Mouse (Mus musculus) T-helper 1 cell (primary cell): ENCODE measurements around the gene Nxt1.

Experiments
- in situ Hi-C: fragments of 300-600 bp; cut with MboI, MseI; formaldehyde crosslinking; loops from one replicate; pipeline ENCODE4 v1.15.1; 2025; ENCODE audit warnings: high pct_unique_total_duplicates

Gene Nxt1

GRCm38 (mm10) chr2:148672199-148673096 is at the start of gene Nxt1:
Gene Nxt1 (plus strand): TSS chr2:148672601.
- in situ Hi-C loops = loop anchor here (10.0 kb wide), 1 partner anchor 202 kb away; the partner anchor contains the start of gene Cst3

DNA sequence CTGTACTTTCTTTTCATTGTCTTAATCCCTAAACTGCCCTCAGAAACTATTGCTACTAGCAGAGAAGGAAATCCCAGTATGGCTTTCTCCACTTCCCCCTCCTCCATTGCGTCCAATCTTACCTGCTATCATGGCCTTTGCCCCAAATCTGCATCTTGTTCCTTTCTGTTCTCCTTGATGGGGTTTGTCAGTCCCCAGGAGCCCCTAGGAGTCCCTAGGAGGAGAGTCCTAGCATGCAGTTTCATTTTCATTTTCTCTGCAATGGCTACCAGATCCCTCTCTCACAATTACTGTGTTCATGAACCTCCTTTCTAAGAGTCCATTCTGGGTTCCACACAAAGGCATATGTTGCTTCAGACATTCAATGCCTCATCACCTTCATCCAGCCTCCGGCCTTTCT is 49.3 kb upstream of the Nxt1 start:
- in situ Hi-C loops = no loop called here

DNA sequence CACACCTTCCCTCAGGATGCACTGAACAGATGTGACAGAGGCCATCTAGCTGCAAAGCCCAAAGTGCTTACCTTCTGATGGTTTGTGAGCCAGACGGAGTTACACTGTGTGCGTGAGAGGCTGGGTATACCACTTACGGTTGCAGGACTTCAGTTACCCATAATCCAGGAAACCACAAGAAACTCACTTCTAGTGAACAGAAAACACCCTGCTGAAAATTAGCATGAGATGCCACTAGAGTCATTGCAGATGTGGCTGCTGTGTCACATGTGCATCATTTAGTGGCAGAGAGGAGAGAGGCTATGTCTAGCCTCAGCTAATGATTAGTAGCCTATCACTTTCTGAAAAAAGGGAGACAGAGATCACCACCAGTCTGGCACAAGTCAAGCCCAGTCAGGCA is 47.9 kb upstream of the Nxt1 start:
- in situ Hi-C loops = no loop called here

DNA sequence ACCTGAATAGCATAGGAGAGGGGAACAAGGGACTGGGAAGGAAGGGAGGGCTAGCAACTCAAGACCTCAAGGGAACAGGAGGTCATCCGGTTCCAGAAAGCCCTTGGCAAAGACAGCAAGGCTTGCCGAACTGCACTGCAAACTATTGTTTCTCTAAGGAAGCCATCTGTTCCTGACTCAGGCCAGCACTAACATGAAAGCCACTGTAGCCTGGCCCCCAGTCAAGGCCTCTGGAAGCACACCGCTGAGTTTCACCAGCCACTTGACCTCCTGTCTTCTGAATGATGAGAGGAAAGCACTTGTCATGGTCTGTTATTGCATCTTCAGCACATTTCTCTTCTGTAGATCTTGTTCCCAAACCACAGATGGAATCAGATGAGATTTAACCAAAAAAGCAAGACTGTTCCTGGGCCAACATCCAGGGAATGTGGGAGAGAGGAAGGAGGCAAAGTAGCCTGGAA is 45.4 kb upstream of the Nxt1 start:
- in situ Hi-C loops = no loop called here

DNA sequence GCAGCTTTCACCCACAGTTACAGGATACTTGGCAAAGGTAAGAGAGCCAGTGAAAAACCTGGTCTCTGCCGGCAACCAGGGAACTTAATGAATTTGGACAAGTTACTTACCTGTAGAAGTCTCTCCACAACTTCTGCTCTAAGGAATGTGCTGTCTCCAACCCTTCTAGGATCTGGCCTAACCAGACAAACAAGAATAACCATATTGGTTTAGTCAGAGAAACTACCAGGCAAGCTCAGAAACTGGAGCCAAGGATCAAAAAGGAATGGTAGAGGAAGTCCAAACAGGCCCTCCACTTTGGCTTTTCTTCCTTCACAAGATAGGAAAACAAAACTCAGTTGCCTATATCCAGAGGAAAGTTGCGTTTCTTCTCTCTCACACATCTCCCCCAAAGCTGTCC is 41.4 kb upstream of the Nxt1 start:
- in situ Hi-C loops = no loop called here

DNA sequence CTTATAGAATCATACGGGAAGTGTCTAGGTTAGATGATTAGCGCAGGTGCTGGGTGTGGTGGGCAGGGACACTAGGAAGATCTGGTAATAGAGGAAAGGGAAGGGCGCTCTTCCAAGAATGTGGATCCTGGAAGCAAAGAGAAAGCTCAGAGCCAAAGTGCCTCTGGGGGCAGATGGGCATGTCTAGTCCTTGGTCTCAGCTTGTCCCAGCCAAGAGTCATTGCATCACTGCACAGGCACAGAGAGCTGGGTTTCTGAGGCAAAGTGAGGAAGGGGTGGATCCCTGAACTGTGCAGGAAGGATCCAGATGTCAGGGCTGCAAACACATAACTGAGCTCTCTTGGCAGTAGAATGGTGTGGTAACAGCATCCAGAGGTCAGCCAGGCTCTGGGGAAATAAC is 40.8 kb upstream of the Nxt1 start:
- in situ Hi-C loops = no loop called here

- in situ Hi-C loops = no loop called here
Observed at GRCm38 (mm10) chr2:148634466-148634865, 37.9 kb upstream of the Nxt1 start.

DNA sequence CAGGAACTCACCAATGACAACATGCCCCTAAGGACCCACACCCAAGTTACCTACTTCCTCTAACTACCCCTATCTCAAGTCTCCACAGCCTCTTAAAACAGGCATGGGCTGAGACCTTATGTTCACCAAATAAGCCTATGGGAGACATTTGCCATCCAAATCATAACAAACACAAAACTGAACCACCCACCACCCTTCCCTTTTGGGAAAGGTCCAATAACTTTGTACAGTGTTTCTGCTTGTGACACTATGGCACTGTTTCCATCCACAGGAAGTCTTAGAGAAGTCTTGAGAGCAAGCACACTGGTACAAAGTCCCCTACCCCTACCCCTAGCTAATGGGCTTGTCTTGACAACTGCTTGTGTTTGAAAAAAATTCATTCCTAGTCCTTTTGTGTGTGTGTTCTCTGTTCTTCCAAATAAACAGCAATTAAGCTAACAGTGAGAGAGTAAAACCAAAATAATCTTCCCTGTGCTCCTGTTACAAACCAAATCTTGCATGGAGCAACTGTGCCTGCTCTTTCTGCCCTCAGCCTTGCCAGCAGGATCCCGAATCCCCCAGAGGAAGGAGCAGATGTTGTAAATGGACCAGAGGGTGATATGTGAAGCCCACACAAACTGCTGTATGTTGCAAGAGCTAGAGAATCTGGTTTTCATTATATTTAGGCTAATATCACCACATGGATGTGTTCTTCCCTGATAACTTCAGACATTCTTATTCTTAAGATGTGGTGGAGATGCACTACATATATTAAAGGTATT is 29.6 kb upstream of the Nxt1 start:
- in situ Hi-C loops = no loop called here

DNA sequence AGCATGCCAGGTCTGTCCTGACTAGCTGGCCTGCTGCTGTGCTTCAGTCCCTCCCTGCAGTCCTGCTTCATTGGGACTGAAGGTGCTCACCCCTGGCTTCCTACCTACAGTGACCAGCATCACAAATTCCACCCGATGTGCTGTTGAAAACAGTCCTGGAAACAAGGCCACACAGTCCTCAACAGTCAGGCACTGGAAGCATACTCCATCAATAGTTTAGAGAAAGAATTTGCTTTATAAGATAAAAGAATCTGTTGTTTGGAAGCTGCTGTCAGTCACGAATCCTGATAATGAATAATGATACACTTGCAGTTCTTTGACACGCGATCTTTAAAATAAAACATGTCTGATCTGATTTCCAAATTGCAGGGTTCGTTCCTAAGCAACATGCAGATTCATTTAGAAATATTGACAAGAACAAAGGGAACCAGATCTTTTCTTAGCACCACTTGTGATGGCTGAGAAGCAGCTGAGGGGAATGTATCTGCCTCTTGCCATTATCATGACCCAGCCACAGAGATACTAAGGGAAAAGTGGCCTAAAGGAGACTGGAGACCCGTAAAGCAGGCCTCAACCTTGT is 27.9 kb upstream of the Nxt1 start:
- in situ Hi-C loops = no loop called here

DNA sequence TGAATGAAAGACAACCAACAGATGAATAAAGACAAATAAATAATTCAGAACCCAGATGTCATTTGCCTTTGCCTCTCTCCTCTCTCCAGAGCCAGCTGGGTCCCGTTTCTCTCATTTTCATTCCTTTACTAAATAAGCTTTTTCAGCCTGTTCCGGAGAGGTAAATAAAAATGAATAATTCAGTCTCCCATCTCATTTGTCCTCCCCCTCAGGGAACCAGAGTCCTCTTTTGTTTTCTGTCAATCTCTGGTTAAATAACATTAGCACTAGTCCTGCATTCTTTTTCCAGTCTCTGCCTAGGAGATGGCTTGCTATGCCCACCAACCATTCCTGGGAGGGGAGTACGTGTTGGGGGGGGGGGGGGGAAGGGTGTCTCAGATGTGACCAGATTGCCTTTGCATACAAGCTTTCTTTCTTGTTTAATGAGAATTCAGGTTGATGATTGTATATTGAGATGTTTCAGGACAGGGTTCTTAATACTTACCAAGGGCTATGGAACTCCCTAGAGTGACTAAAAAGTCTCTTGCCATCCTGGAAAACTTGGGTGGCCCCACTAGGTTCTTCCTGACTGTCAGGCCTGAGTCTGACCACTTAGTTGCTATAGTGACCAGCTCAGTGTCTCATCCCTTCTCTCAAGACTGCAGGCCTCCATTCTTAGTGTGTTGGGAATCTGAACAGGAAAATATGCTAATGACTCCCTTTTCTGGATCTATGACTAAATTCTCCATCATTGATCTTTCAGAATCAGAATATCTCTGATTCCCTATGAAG is 21.6 kb upstream of the Nxt1 start:
- in situ Hi-C loops = no loop called here

DNA sequence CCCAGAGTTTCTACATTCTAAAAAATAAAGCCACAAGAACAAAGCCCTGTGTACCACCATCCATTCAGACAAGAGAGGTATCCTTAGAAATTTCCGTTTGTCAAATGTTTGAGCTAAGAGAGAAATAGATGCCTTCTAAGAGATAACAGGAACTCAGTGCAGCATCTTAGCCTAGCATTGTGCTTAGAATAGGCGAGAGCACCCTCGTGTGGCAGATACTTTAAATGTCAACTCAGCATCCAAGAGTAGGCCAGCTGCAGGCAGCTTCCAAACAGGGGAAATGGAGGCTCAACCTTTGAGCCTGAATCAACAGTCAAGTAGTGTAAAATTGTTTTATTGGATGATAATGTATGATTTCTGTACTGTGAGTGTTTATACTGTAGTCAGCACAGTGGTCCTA is 17.4 kb upstream of the Nxt1 start:
- in situ Hi-C loops = no loop called here

- in situ Hi-C loops = loop anchor here (5.0 kb wide), 1 partner anchor 86 kb away; no protein-coding TSS in a partner anchor
Observed at GRCm38 (mm10) chr2:148663458-148663857, 8.9 kb upstream of the Nxt1 start.

DNA sequence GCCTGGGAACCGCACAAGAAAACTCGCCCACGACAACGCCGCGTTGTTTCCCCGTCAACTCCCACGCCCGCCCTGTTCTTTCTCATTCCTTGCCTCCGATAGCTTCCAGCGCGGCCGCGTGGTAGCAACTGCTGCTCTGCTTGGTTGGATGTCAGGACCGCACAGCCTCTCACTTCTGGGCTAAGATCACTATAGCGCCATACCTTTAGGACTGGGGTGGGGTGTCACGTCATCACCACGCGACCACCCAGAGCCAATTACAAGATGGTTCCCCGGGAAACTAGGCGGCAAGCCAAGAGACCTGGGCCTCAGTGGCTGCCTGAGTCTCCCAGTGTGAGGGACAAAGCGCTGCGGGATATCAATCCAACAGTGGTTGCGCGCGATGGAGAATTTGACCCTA is 5.4 kb downstream of the Nxt1 start:
- in situ Hi-C loops = loop anchor here (10.0 to 25.0 kb wide), 2 partner anchors 197 to 1910 kb away; partner anchors contain the start of gene Cst3

GRCm38 (mm10) chr2:148679346-148679745 is 6.9 kb downstream of the Nxt1 start:
- in situ Hi-C loops = loop anchor here (10.0 to 25.0 kb wide), 2 partner anchors 195 to 1908 kb away; partner anchors contain the start of gene Cst3

DNA sequence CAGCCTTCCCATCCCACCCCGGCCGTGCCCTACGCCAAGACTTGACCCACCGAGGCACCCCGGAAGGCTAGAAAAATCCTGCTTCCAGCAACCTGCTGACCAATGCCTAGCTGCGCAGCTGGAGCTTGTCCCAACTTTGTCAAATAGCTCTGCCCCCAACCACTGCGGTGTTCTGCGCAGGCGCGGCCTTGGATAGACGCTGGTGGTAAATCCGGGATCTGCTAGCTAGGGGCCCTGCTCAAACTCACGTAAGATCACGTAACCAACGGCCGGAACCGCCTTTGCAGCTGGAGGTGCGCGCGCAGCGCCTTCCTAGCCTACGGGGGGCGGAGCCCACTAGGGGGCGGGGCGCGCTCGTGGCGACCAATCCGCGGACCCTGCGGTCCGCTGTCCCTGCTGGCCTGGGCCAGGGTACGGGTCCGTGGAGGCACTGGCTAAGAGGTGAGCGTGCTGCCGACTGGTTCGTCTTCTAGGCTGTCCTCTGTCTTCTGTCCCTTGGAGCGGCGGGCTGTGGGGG is 8.4 kb downstream of the Nxt1 start, which contains the start of gene Gzf1:
Gene Gzf1, plus strand, starts transcription at position 249 of the 517 bp plus-strand sequence.
- in situ Hi-C loops = loop anchor here (25.0 kb wide), 1 partner anchor 1906 kb away; no protein-coding TSS in a partner anchor

DNA sequence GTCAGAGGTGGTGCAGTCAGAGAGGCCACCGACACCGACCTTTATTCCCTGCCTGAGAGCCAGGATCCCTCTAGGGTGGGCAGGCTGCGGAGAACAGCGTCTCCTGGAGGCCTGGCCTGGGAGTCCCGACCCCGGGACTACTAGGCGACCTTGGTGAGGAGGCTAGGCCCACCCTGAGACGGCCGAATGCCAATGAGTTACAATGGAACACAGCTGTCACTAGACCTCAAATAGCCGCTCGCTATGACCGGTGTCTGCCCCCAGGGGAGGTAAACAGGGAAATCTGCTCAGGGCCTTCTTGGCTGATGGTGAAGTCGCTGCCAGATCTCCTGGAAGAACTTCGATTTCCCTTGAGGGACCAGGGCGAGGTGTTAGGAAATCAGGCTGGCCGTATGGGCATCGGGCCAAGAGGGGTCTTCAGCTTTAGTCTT is 9.1 kb downstream of the Nxt1 start:
- in situ Hi-C loops = loop anchor here (25.0 kb wide), 1 partner anchor 1906 kb away; no protein-coding TSS in a partner anchor

DNA sequence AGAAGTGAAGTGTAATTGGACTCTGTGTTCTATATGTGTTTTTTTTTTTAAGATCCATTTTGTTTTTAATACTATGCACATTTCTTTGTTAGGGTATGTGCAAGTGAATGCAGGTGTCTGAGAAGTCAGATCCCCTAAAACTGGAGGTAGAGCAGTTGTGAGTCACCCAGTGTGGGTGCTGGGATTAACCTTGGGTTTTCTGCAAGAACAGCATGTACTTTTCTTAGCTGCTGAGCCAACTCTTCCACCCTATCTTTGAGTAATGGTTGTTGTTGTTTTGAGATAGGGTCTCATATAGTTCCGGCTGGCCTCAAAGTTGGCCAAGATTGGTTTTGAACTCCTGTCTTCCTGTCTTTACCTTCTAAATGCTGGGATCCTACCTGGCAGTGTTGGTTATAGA is 10.6 kb downstream of the Nxt1 start:
- in situ Hi-C loops = loop anchor here (25.0 kb wide), 1 partner anchor 1904 kb away; no protein-coding TSS in a partner anchor

DNA sequence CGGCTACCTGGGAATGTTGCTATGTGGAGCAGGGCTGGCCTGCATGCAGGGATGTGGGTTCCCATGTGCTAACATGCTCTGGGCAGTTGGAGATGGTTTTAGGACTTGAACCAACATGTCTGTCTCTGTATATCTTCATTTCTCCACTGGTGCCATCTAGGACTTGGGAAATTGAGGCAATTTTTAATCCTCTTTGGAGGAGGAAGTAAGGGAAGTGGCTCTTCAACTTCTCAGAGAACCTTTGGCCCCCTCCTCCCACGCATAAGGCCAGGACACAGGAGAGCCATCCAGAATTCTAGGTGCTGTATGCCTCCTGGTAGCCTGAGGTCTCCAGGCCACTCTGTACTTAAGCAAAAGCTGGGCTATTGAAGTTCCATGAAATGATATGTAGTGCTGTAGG is 12.6 kb downstream of the Nxt1 start:
- in situ Hi-C loops = loop anchor here (5.0 to 25.0 kb wide), 2 partner anchors 212 to 1902 kb away; no protein-coding TSS in a partner anchor

GRCm38 (mm10) chr2:148685709-148686108 is 13.3 kb downstream of the Nxt1 start:
- in situ Hi-C loops = loop anchor here (5.0 to 25.0 kb wide), 2 partner anchors 212 to 1902 kb away; no protein-coding TSS in a partner anchor

DNA sequence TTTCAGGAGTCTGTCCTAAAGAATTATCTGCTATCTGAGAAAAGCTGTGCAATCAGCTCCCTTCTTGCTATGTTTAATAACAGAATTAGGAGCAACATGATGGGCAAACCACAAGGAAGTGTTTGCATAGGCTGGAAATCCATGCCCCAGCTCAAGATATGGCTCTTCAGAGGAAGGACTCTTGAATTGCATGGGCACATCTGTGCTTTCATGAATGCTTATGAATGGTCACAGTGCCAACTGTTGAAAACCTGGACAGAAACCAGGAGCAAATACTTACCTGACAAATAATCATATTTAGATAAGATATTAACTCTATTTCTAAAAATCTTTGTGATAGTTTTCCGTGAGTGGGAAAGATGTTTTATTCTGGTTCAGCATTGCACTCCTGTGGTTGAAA is 14.5 kb downstream of the Nxt1 start:
- in situ Hi-C loops = loop anchor here (5.0 to 25.0 kb wide), 2 partner anchors 210 to 1900 kb away; no protein-coding TSS in a partner anchor
